Mouse (Mus musculus) G1E (cell line): ENCODE results near the gene Nxnl2. TPM values are rescaled to one million over a fixed set of nuclear protein-coding genes. Genes with fewer than 3 reads are reported as not detected.

ENCODE experiments used
- ATAC-seq: 2 replicates; pipeline ENCODE4 v1.8.0; 2016; ENCODE audit warnings: mild to moderate bottlenecking; ENCODE audit not compliant: insufficient number of reproducible peaks, poor library complexity, low FRiP score, severe bottlenecking; ENCODE audit errors: extremely low read depth
- DNase-seq: peaks from one replicate; pipeline ENCODE4 v3.0.0; 2012; ENCODE audit warnings: low spot score
- H3K27me3 ChIP-seq: 2 replicates; pipeline ENCODE4 v1.6.1; 2012; ENCODE audit warnings: mild to moderate bottlenecking, low read length, inconsistent platforms; ENCODE audit not compliant: insufficient read depth
- H3K36me3 ChIP-seq: replicated peaks from 2 replicates; pipeline ENCODE3; 2012; ENCODE audit warnings: mild to moderate bottlenecking, inconsistent platforms
- H3K4me1 ChIP-seq: 2 replicates; pipeline ENCODE4 v1.6.1; 2012; ENCODE audit warnings: low read depth, low read length, inconsistent platforms, mixed read lengths; ENCODE audit not compliant: insufficient read depth
- H3K4me3 ChIP-seq: 2 replicates; pipeline ENCODE4 v1.5.1; 2012; ENCODE audit warnings: low read depth, mild to moderate bottlenecking, inconsistent platforms, low read length, moderate library complexity, mixed read lengths
- H3K9me3 ChIP-seq: replicated peaks from 2 replicates; pipeline ENCODE4 v1.6.1; 2012; ENCODE audit warnings: inconsistent platforms
- CTCF ChIP-seq: IDR thresholded peaks from 2 replicates; pipeline ENCODE4 v1.5.1; 2012; ENCODE audit warnings: low read depth, low read length, inconsistent platforms, mixed read lengths
- GATA1 ChIP-seq: IDR thresholded peaks from 2 replicates; pipeline ENCODE4 v1.6.1; 2012; ENCODE audit warnings: borderline replicate concordance, low read length, inconsistent platforms, mixed read lengths
- GATA2 ChIP-seq: IDR thresholded peaks from 2 replicates; pipeline ENCODE4 v1.6.1; 2012; ENCODE audit warnings: low read depth, low read length, inconsistent platforms, borderline replicate concordance
- POLR2AphosphoS5 ChIP-seq: IDR thresholded peaks from 2 replicates; pipeline ENCODE4 v1.6.1; 2012; ENCODE audit warnings: low read depth, low read length, inconsistent platforms; ENCODE audit not compliant: insufficient replicate concordance
- TAL1 ChIP-seq: conservative IDR thresholded peaks from 2 replicates; pipeline ENCODE4 v1.6.1; 2012; ENCODE audit warnings: low read depth, low read length, inconsistent platforms, mixed read lengths
- polyA plus RNA-seq: library from polyadenylated mRNA; stranded (reverse); fragments of >175 nt; gene quantifications from 2 replicates; pipeline ENCODE4 v1.2.3, GENCODE M21; 2012
- total RNA-seq, 2 experiments: library from RNA; stranded (forward) in 1 of 2; stranded (reverse) in 1 of 2; fragments of 200-1000 nt in 1 of 2; fragments of >200 nt in 1 of 2; fragmentation: Nextera tagmentation in 1 of 2; gene quantifications; 2 replicates each; pipeline ENCODE4 v1.2.3; 2014 to 2017

The Nxnl2 gene
- total and polyA plus RNA-seq, 3 experiments: 0.05 TPM; not detected in 2

DNA sequence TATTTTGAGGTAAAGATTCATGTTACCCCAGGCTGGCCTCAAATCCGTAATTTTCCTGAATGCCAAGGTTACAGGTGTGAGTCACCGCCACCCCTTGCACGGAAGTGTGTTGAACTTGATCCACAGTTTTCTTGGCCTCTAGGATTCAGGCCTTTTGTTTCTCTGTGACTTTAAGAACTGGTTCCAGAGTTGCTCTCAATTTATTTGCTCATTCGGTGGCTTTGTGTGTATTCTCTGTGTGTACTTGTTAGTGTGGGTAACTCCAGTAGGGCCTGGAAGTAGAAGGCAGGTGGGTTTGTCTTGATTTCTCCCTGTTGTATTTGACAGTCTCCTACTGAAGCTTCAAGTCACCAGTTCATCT is 17.2 kb upstream of the Nxnl2 start:
- Histone ChIP-seq H3K27me3 (no peaks in the 10 kb centered on the region), H3K36me3 (peaks cover 62% of the 10 kb centered on the region), H3K4me1 (peaks cover 2% of the 10 kb centered on the region; the same call in 1 of the 2 replicates), H3K9me3 (no peaks in the 10 kb centered on the region), H3K4me3 (no peak overlapping the region)
- DNase-seq (no peak), ATAC-seq (no peak)
- TF ChIP-seq GATA1 (no peak), GATA2 (no peak), CTCF (no peak), POLR2AphosphoS5 (no peak), TAL1 (no peak)

DNA sequence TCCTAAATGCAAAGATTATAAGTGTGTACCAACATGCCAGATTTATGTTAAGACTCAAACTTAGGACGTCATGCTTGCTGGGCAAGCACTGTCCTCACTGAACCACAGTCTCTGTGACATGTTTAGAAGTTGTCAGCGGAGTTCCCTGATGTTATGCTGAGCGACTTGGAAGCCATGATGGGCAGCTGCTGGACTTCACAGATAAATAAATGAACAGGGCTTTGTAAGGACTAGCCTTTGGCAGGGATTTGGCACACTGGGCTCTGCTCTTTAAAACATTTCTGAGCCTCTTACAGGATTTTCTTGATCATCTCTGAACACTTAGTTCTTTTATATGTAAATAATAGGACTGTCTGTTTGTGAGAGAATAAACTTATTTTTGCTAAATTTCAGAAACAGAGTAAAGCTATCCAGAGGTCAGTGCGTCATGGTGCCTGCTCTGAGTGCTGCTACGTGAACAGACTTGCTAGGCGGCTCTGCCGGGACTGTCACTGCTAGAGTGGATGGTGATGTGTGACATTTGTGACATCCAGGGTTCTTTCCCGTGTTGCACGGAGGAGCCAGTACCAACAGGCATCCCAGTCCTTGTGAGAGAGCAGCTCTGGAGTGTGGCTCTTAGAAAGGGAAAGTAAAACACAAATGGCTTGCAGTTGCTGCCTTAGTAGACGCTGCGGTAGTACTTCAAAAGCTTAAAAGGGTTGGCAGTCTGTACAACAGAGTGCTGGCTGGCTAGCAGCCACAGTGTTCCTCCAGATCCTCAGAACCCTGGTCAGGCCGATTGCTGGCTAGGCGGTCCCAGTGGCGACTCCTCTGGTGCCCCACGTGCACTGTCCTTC is 15.4 kb upstream of the Nxnl2 start:
- no peaks in the 10 kb centered on the region for H3K9me3 ChIP-seq

DNA sequence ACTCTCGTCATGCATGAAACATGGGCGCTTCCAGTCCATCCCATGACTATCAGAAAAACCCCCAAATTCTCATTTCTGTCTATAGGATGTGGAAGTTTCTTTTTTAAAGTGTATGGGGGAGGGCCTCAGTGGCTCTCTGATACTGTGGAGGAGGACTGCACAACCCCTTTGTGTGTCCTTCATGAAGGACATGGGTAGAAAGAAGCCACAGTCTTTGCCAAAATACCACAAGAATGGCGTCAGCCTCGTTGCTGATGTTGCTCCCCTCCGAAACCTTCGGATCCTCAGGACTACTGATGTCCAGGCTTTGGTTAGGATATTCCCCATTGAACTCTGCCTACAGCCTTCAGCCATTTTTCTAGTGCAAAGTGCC is 14.8 kb upstream of the Nxnl2 start:
- Histone ChIP-seq H3K4me1 (peaks cover 2% of the 10 kb centered on the region), H3K9me3 (no peaks in the 10 kb centered on the region), H3K27me3 (no peaks in the 10 kb centered on the region), H3K36me3 (peaks cover 56% of the 10 kb centered on the region), H3K4me3 (no peak overlapping the region)
- TF ChIP-seq GATA2 (no peak), CTCF (no peak), GATA1 (no peak), POLR2AphosphoS5 (no peak), TAL1 (no peak)
- no peak for DNase-seq
- no peak for ATAC-seq

More for the DNA sequence above, 15.4 kb upstream of the Nxnl2 start:
- DNase-seq (no peak), ATAC-seq (no peak)
- H3K36me3 ChIP-seq: peaks cover 61% of the 10 kb centered on the region
- H3K4me1 ChIP-seq: peaks cover 2% of the 10 kb centered on the region
- no peaks in the 10 kb centered on the region for H3K27me3 ChIP-seq
- H3K4me3 ChIP-seq: no peak overlapping the region
- TF ChIP-seq GATA1 (no peak), CTCF (no peak), POLR2AphosphoS5 (no peak), GATA2 (no peak), TAL1 (no peak)

DNA sequence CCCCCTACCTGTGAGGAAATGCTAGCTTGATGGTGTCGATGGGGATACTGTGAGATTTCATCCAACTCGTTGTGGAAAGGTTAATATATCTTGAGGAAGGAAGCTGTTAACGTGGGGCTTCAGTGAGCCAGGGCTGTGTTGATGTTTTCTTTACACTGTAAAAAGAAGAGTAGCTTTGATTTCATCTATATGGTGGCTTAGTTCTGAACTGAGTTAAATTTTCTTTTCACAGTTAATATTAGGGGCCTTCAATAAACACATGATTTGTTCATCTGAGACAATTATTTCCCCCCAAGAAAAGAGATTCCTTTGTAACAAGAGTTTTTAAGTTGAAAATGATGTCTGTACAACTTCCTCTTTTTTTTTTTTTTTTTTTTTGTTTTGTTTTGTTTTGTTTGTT is 13.5 kb upstream of the Nxnl2 start:
- ATAC-seq (no peak), DNase-seq (no peak)
- Histone ChIP-seq H3K4me1 (peaks cover 2% of the 10 kb centered on the region), H3K9me3 (no peaks in the 10 kb centered on the region), H3K27me3 (no peaks in the 10 kb centered on the region), H3K4me3 (no peak overlapping the region), H3K36me3 (peaks cover 56% of the 10 kb centered on the region)
- TF ChIP-seq GATA2 (no peak), CTCF (no peak), POLR2AphosphoS5 (no peak), TAL1 (no peak), GATA1 (no peak)

DNA sequence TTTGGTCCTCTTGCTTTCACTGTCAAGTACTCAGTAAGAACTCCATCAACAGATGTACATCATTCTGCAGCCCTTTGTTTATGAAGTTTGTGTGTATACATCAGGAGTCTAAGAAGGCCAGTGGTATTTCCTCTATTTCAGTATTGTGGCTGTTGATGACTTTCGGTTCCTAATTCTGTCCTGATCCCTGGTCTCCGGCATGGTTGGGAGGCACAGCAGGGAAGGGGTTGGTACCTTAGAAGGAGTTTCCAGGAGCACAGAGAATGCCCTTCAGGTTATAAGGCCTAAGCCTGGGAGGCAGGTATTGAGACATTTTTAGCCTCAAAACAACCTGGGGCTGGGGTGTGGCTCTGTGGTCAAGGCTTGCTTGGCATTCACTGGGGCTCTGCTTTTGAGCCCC is 9.2 kb upstream of the Nxnl2 start:
- H3K4me3 ChIP-seq: no peak overlapping the region
- peaks cover 2% of the 10 kb centered on the region for H3K4me1 ChIP-seq
- no peak for ATAC-seq

DNA sequence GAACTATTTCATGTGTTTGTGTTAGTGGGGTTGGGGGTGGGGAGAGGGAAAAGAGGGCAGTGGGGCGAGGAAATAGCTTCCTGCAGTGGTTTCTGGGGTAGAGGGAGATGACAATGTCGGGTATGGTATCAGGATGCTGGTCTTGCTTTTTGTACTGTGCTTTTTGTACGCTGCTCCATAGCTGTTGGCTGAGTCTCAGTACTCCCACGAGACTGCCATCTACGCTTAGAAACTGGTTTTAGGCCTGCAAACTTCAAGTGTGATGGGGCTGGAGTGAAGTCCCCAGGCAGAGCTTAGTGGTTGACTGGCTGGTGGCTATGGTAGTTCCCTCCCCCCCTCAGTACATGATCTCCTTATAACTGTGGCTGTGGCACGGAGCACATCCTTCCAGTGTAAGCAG is 8.6 kb upstream of the Nxnl2 start:
- Histone ChIP-seq H3K27me3 (peaks cover 3% of the 10 kb centered on the region; the same call in 1 of the 2 replicates), H3K36me3 (peaks cover 10% of the 10 kb centered on the region), H3K9me3 (no peaks in the 10 kb centered on the region), H3K4me3 (no peak overlapping the region), H3K4me1 (no peaks in the 10 kb centered on the region; the same call in none of the 2 replicates)
- DNase-seq: no peak
- TF ChIP-seq TAL1 (no peak), GATA1 (no peak), CTCF (no peak), GATA2 (no peak), POLR2AphosphoS5 (no peak)
- ATAC-seq: no peak

More for the DNA sequence above, 9.2 kb upstream of the Nxnl2 start:
- H3K27me3 ChIP-seq: peaks cover 1% of the 10 kb centered on the region; the same call in 1 of the 2 replicates
- no peaks in the 10 kb centered on the region for H3K9me3 ChIP-seq
- no peak for DNase-seq
- TF ChIP-seq GATA1: no peak
- no peak for TF ChIP-seq POLR2AphosphoS5
- no peak for TF ChIP-seq TAL1
- no peak for TF ChIP-seq GATA2
- no peak for TF ChIP-seq CTCF
- peaks cover 13% of the 10 kb centered on the region for H3K36me3 ChIP-seq
